Mouse (Mus musculus) forebrain, embryonic 13.5 days (tissue): ENCODE measurements around the gene Slc35f4. TPM values are rescaled to one million over a fixed set of nuclear protein-coding genes. Genes with fewer than 3 reads are reported as not detected.

Source experiments
- ATAC-seq: fragments of 200-750 bp; cut with Nextera tagmentation; 2 replicates; pipeline ENCODE4 v1.8.0; 2017
- H3K27ac ChIP-seq: fragments of 300-500 bp; sonication (generic); 2 replicates; pipeline ENCODE4 v1.5.1; 2015; ENCODE audit warnings: inconsistent platforms, mild to moderate bottlenecking, moderate library complexity
- H3K27me3 ChIP-seq: fragments of 300-500 bp; sonication (generic); 2 replicates; pipeline ENCODE4 v1.6.1; 2015; ENCODE audit warnings: mild to moderate bottlenecking, inconsistent platforms
- H3K36me3 ChIP-seq: fragments of 300-500 bp; sonication (generic); 2 replicates; pipeline ENCODE4 v1.6.1; 2015; ENCODE audit warnings: mild to moderate bottlenecking, inconsistent platforms; ENCODE audit not compliant: poor library complexity, severe bottlenecking
- H3K4me1 ChIP-seq: fragments of 300-500 bp; sonication (generic); 2 replicates; pipeline ENCODE4 v1.6.1; 2015; ENCODE audit warnings: inconsistent platforms
- H3K4me2 ChIP-seq: fragments of 300-500 bp; sonication (generic); 2 replicates; pipeline ENCODE4 v1.6.1; 2015; ENCODE audit warnings: inconsistent platforms, mild to moderate bottlenecking, moderate library complexity
- H3K4me3 ChIP-seq: fragments of 300-500 bp; sonication (generic); 2 replicates; pipeline ENCODE4 v1.5.1; 2015; ENCODE audit warnings: mild to moderate bottlenecking, inconsistent platforms
- H3K9ac ChIP-seq: fragments of 300-500 bp; sonication (generic); 2 replicates; pipeline ENCODE4 v1.6.1; 2015; ENCODE audit warnings: mild to moderate bottlenecking, inconsistent platforms
- H3K9me3 ChIP-seq: fragments of 300-500 bp; sonication (generic); replicated peaks from 2 replicates; pipeline ENCODE4 v1.6.1; 2016; ENCODE audit warnings: inconsistent platforms
- WGBS: fragments of 180-500 bp; shearing (Covaris S2); methylation state at CpG from one replicate; pipeline ENCODE4 v1.1.7; 2015; 5-methylcytosine and 5-hydroxymethylcytosine counted together
- polyA plus RNA-seq: library from polyadenylated mRNA; unstranded; fragments of >200 nt; fragmentation: Nextera tagmentation; extraction: Ambion mirVana; gene quantifications from 2 replicates; pipeline ENCODE4 v1.2.1, GENCODE M21; 2015

Slc35f4 gene
- polyA plus RNA-seq, 1 experiment from 2014 or later = 2.7 TPM

DNA sequence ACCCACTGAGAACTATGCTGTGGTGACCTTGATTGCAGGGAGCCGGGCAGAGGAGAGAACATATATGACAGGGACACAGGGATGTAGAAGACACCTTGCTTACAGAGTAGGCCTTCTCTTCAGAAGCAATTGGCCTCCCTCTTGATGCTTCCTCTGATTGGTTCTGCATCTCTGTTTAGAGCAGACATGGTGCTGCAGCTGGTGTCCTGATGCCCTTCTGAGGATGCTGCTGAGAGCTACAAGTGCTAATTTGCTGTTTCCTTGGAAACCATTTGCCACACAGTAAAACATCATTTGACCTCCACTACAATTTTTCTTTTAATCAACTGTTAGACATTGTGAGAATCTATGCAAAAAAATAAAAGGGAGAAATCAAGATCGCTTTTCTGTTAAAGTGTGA, 180.0 kb downstream of the Slc35f4 start:
- WGBS = 73% methylated on average over 2 of the region's 2 CpGs

DNA sequence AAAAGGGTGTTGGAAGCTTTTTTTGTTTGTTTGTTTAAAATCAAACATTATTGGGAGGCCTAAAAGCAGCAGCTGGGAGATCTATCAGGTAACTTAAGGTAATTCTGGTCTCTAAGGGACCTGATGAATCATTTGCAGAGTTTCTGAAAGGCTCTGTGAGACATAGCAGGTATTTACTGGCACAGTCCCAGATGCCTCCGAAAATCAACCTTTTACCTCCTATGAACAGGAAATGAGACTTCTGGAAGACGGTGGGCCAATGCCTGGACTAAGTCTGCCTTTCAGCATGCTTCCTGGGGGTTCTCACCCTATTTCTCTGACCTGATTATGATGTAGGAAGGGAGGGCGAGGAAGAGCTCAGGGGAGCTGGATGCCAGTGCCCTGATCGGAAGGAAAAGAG, 188.8 kb downstream of the Slc35f4 start:
- H3K4me3 ChIP-seq = no peak overlapping the region
- H3K27me3 ChIP-seq = no peaks in the 10 kb centered on the region
- no peaks in the 10 kb centered on the region for H3K36me3 ChIP-seq
- no peak overlapping the region for H3K9ac ChIP-seq
- WGBS = 79% methylated on average over 4 of the region's 4 CpGs
- no peak overlapping the region for H3K4me2 ChIP-seq
- no peak for ATAC-seq
- no peaks in the 10 kb centered on the region for H3K9me3 ChIP-seq
- no peaks in the 10 kb centered on the region for H3K4me1 ChIP-seq
- no peak overlapping the region for H3K27ac ChIP-seq

More for the DNA sequence above, 180.0 kb downstream of the Slc35f4 start:
- no peaks in the 10 kb centered on the region for H3K4me1 ChIP-seq
- H3K36me3 ChIP-seq = no peaks in the 10 kb centered on the region
- no peak overlapping the region for H3K4me3 ChIP-seq
- no peaks in the 10 kb centered on the region for H3K27me3 ChIP-seq
- H3K27ac ChIP-seq = no peak overlapping the region
- H3K4me2 ChIP-seq = no peak overlapping the region
- no peaks in the 10 kb centered on the region for H3K9me3 ChIP-seq
- ATAC-seq = peak; percentile 58; the same call in 1 of the 2 replicates
- no peak overlapping the region for H3K9ac ChIP-seq

- Histone ChIP-seq H3K36me3 (no peaks in the 10 kb centered on the region), H3K4me2 (no peak overlapping the region), H3K27ac (no peak overlapping the region), H3K9me3 (no peaks in the 10 kb centered on the region), H3K4me3 (no peak overlapping the region), H3K9ac (no peak overlapping the region), H3K27me3 (no peaks in the 10 kb centered on the region), H3K4me1 (no peaks in the 10 kb centered on the region)
- no peak for ATAC-seq
- 87% methylated on average over 2 of the region's 2 CpGs for WGBS
Measured at GRCm38 (mm10) chr14:49333841-49334240, 192.0 kb downstream of the Slc35f4 start.

DNA sequence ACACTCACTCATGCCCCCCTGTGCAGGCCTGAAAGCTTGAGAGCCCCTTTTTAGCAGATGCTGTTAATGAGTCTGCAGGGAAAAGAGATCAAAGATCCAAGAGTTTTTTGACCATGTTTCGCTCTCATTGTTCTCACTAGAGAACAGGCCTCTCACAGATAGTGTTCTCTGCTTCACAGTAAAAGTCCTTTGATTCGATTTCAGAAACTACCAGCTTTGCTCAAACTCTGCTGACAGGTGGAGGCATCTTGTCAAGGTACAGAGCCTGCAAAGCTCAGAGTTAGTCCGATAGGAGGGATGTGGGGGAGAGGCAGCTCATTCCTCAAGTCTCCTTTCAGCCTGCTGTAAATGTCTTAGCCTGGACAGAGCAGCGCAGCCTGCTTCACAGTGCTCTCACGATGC, 209.4 kb downstream of the Slc35f4 start:
- H3K9me3 ChIP-seq = no peaks in the 10 kb centered on the region
- peak; percentile 22; the same call in 1 of the 2 replicates for ATAC-seq
- H3K36me3 ChIP-seq = no peaks in the 10 kb centered on the region
- H3K27me3 ChIP-seq = no peaks in the 10 kb centered on the region
- H3K4me2 ChIP-seq = no peak overlapping the region
- no peak overlapping the region for H3K9ac ChIP-seq
- 9% methylated on average over 5 of the region's 5 CpGs for WGBS
- H3K27ac ChIP-seq = no peak overlapping the region
- peaks cover 36% of the 10 kb centered on the region for H3K4me1 ChIP-seq
- no peak overlapping the region for H3K4me3 ChIP-seq

DNA sequence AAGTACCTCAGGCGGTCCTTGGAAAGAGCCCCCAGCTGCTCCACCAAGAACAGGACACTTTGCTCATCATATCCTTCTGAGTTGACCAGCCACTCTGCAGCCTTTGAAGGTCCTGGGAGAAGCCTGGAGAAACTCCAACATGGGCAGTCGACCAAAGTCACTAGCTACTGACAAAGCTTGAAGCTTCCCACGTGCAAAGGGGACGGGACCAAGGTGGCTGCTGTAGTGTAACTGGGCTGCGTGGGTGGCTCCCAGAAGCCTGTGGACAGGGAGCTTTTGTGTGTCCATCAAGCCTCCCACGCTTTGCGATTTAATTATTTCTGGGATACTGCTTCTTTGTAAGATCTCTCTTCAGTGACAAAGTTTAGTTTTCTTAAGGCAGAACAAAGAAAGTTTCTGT, 211.9 kb downstream of the Slc35f4 start:
- no peaks in the 10 kb centered on the region for H3K9me3 ChIP-seq
- H3K9ac ChIP-seq = no peak overlapping the region
- WGBS = 27% methylated on average over 7 of the region's 7 CpGs
- H3K4me1 ChIP-seq = peaks cover 47% of the 10 kb centered on the region
- no peak overlapping the region for H3K27ac ChIP-seq
- no peak overlapping the region for H3K4me3 ChIP-seq
- no peak overlapping the region for H3K4me2 ChIP-seq
- no peak for ATAC-seq
- H3K36me3 ChIP-seq = no peaks in the 10 kb centered on the region
- H3K27me3 ChIP-seq = no peaks in the 10 kb centered on the region

DNA sequence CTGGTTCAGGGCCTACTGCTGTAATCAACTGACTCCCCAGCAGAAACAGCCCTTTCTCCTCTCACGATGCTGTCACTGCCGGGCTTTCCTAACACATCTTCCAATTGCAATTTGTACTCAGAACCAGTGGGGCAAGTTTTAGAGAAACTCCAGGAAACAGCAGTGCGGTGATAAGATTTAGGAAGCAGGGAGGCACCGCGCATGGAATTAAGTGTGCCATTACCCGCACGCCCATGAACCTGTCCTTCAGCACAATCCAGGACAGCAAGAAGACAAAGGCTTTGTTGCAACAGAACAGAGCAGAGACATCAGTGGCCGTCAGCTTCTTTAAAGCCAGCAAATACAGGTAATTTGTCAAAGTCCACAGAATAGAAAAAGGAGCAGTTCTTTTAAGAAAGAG, 212.5 kb downstream of the Slc35f4 start:
- H3K36me3 ChIP-seq = no peaks in the 10 kb centered on the region
- H3K27ac ChIP-seq = 0 out of 2 replicates have a peak overlapping the region, but pooled peaks have one; percentile 32
- WGBS = 73% methylated on average over 8 of the region's 8 CpGs
- no peak overlapping the region for H3K9ac ChIP-seq
- ATAC-seq = no peak
- H3K4me3 ChIP-seq = no peak overlapping the region
- H3K4me1 ChIP-seq = peaks cover 47% of the 10 kb centered on the region
- no peaks in the 10 kb centered on the region for H3K27me3 ChIP-seq
- H3K9me3 ChIP-seq = no peaks in the 10 kb centered on the region
- H3K4me2 ChIP-seq = no peak overlapping the region

DNA sequence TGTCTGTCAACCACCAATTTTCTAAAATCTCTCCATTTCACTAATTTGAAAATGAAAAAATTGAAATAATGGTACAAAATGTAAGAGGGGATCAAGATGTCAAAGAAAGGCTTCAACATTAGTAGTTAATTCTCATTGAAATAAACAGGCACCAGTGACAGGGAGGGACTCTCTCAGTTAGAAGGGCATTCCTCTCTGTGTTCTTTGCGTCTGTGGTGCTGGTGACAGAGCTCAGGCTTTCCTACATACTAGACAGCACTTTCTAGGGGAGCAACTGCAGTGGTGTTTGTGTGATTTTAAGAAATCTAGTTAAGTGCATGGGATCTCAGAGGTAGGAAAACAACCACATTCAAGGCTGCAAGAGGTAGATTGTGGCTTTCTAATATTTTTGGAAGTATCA, 214.3 kb downstream of the Slc35f4 start:
- Histone ChIP-seq H3K27ac (peak overlapping the region; percentile 65), H3K9ac (no peak overlapping the region), H3K4me2 (no peak overlapping the region), H3K4me3 (no peak overlapping the region), H3K9me3 (no peaks in the 10 kb centered on the region), H3K4me1 (peaks cover 44% of the 10 kb centered on the region), H3K27me3 (no peaks in the 10 kb centered on the region), H3K36me3 (no peaks in the 10 kb centered on the region)
- 25% methylated on average over 1 of the region's 1 CpGs for WGBS
- peak; percentile 70 for ATAC-seq

DNA sequence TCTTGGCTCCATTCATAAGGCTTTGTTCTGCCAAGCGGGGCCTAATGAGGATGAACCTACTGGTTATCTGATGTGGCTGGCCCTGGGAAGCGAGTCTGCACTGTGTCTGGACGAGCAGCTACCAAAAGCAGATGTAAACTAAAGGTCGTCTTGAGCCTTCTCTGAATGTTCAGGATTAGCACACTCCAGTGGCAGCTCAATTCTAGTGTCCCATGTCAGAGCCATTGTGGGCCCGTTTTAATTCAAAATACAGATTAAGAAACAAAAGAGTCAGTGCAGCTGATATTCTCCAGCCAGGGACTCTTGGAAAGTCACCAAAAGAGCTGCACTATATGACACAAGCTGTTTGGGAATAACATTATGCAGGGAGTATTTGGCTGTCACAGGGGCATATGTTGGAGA, 214.8 kb downstream of the Slc35f4 start:
- H3K9ac ChIP-seq = no peak overlapping the region
- no peaks in the 10 kb centered on the region for H3K27me3 ChIP-seq
- H3K36me3 ChIP-seq = no peaks in the 10 kb centered on the region
- peak overlapping the region; percentile 78 for H3K27ac ChIP-seq
- 14% methylated on average over 5 of the region's 5 CpGs for WGBS
- ATAC-seq = peak; percentile 90
- no peak overlapping the region for H3K4me3 ChIP-seq
- peaks cover 41% of the 10 kb centered on the region for H3K4me1 ChIP-seq
- no peaks in the 10 kb centered on the region for H3K9me3 ChIP-seq
- H3K4me2 ChIP-seq = no peak overlapping the region

GRCm38 (mm10) chr14:49309670-49310069, 216.2 kb downstream of the Slc35f4 start:
- H3K27ac ChIP-seq = no peak overlapping the region
- no peaks in the 10 kb centered on the region for H3K9me3 ChIP-seq
- ATAC-seq = no peak
- H3K9ac ChIP-seq = no peak overlapping the region
- H3K27me3 ChIP-seq = no peaks in the 10 kb centered on the region
- peaks cover 32% of the 10 kb centered on the region for H3K4me1 ChIP-seq
- no peak overlapping the region for H3K4me3 ChIP-seq
- H3K36me3 ChIP-seq = no peaks in the 10 kb centered on the region
- 82% methylated on average over 2 of the region's 2 CpGs for WGBS
- no peak overlapping the region for H3K4me2 ChIP-seq

GRCm38 (mm10) chr14:49308591-49308990, 217.3 kb downstream of the Slc35f4 start:
- H3K27me3 ChIP-seq = no peaks in the 10 kb centered on the region
- H3K4me3 ChIP-seq = no peak overlapping the region
- no peak for ATAC-seq
- no peak overlapping the region for H3K4me2 ChIP-seq
- H3K9ac ChIP-seq = no peak overlapping the region
- H3K4me1 ChIP-seq = peaks cover 22% of the 10 kb centered on the region
- no peaks in the 10 kb centered on the region for H3K36me3 ChIP-seq
- no peak overlapping the region for H3K27ac ChIP-seq
- no peaks in the 10 kb centered on the region for H3K9me3 ChIP-seq
- 67% methylated on average over 1 of the region's 1 CpGs for WGBS

DNA sequence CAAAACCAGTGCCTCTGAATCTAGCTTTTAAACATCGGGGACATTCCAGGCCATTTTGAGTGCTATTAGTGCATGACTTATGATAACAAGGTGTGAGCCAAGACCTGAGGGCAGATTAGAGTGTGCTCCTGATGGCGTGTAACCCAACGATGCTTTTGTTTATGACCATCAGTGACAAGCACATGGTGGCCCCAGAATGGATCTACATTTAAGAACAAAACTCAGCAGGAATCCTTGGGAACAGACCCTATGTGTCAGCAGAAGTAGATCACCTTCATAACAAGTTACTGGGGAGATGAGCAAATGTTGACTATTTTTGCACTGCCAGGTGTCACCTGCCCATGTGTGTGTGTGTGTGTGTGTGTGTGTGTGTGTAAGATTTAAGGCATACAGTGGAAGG, 218.0 kb downstream of the Slc35f4 start:
- WGBS = 91% methylated on average over 3 of the region's 3 CpGs
- Histone ChIP-seq H3K4me2 (no peak overlapping the region), H3K36me3 (no peaks in the 10 kb centered on the region), H3K4me1 (peaks cover 19% of the 10 kb centered on the region), H3K27me3 (no peaks in the 10 kb centered on the region), H3K9me3 (no peaks in the 10 kb centered on the region), H3K9ac (no peak overlapping the region), H3K4me3 (no peak overlapping the region), H3K27ac (no peak overlapping the region)
- no peak for ATAC-seq

- Histone ChIP-seq H3K4me3 (no peak overlapping the region), H3K9ac (no peak overlapping the region), H3K4me2 (no peak overlapping the region), H3K27me3 (no peaks in the 10 kb centered on the region), H3K4me1 (peaks cover 9% of the 10 kb centered on the region), H3K27ac (no peak overlapping the region), H3K9me3 (no peaks in the 10 kb centered on the region), H3K36me3 (no peaks in the 10 kb centered on the region)
- no peak for ATAC-seq
- WGBS = 90% methylated on average over 9 of the region's 9 CpGs
Measured at GRCm38 (mm10) chr14:49305534-49306409, 220.1 kb downstream of the Slc35f4 start.
